Mouse (Mus musculus) brain, embryonic 14.5 days (tissue): ENCODE results near the gene Nle1.

Source experiments
- CTCF ChIP-seq: fragments of 200-500 bp; IDR thresholded peaks from 2 replicates; pipeline ENCODE4 v1.5.1; 2012; ENCODE audit warnings: inconsistent platforms, mild to moderate bottlenecking, moderate library complexity, borderline replicate concordance; ENCODE audit not compliant: insufficient read depth, insufficient read length; ENCODE audit errors: extremely low read depth
- POLR2A ChIP-seq: fragments of 200-500 bp; IDR thresholded peaks from 2 replicates; pipeline ENCODE4 v1.6.1; 2012; ENCODE audit warnings: mild to moderate bottlenecking, inconsistent platforms, borderline replicate concordance; ENCODE audit not compliant: poor library complexity, insufficient read depth, insufficient read length, severe bottlenecking; ENCODE audit errors: extremely low read depth

- TF ChIP-seq POLR2A (no peak), CTCF (no peak)
Measured at GRCm38 (mm10) chr11:82950736-82951481, 42.7 kb upstream of the Nle1 start, which contains the start of gene Slfn5.
